Mouse (Mus musculus): ENCODE measurements around the gene Trp53i11.

DNA sequence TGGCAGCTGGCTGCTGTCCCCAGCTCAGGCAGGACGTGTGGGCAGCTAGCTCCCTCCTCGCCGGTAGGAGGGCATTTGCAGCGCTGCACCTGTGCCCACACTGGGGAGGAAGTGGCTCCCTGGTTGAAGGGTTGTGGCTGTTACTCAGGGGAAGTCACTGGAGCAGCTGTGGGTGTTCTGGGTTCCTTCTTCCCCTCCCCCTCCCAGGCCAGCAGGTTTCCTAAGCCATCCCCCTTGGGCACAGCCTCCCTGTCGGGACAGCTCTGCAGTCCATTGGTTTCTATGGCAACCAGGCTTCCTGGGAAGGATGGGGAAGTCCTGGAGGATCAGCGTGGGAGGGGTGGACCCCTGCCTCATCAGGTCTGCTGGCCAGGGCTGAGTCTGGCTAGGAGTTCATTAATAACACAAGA is 5.3 kb downstream of the Trp53i11 start:
- TF ChIP-seq CTCF (IDR thresholded peaks at IDR 0.05; ENCODE audit: low read depth, low read length) (no peak), EP300 (IDR thresholded peaks at IDR 0.05; ENCODE audit: insufficient read depth, low read depth, low read length) (no peak)
